Mouse (Mus musculus): ENCODE data around the gene Sntg2. TPM values are rescaled to one million over a fixed set of nuclear protein-coding genes. Genes with fewer than 3 reads are reported as not detected.

The Sntg2 gene
- total RNA-seq, 2 experiments from 2014 or later: 0.18 to 0.19 TPM

DNA sequence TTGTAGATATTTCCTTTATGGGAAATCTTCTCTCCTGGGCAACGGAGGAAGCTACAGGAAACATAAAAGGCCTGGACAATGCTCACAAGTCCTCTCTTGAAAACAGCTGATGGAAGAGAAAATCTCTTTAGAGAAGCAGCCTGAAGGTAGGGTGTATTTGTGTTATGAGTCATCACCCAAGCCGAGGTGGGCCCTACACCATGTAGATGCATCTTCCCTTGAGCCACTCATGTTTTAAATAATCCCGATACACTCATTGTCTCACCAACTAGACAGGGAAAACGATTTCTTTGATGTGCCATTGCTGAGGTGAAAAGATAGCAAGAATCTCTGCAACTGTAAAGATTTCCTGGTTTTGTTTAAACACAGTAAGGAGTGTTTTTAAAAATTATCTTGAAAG lies 89.4 kb downstream of the Sntg2 start:
- no peak for DNase-seq (ENCODE audit: low spot score)

GRCm38 (mm10) chr12:30272242-30272985 lies 100.8 kb downstream of the Sntg2 start:
- no peak for DNase-seq (ENCODE audit: low spot score)

DNA sequence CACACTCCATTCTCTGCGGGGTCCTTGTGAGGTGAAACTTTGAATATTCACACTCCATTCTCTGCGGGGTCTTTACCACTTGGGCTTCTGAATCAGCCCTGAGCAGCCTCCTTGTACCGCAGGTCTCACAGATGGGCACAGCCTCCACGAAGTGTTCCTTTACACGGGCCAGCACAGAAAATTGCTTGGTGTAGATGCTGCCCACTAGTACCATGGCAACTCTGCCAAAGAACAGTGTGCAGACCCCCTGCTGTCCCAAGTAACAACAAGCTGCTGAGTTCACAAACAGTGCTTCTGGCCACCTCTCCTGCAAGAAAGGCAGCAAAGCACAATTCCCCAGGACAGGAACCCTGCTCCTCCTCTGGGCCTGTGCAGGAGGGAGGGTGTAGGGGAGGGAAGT lies 109.0 kb downstream of the Sntg2 start:
- DNase-seq (ENCODE audit: low spot score): no peak

DNA sequence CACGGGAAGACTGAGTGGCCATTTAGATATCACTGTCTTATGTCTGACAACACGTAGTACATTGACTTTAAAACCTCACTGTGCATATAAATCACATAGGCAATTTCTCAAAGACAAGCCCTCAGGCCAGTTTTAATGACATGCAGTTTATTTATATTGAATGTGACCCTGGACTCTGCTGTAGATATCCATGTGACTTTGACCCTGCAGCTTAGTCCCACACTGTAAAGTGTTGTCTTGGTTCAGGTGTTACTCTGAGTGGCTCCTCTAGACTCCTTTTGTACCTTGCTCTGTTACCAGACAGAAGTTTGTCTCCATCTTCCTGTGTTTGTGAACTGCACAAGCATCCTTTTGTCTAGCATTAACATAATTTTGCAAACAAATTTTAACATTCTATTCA lies 112.0 kb downstream of the Sntg2 start:
- no peak for DNase-seq (ENCODE audit: low spot score)

GRCm38 (mm10) chr12:30258641-30259040 lies 114.5 kb downstream of the Sntg2 start:
- DNase-seq (ENCODE audit: low spot score): no peak

GRCm38 (mm10) chr12:30257664-30258063 lies 115.5 kb downstream of the Sntg2 start:
- DNase-seq (ENCODE audit: low spot score): no peak

DNA sequence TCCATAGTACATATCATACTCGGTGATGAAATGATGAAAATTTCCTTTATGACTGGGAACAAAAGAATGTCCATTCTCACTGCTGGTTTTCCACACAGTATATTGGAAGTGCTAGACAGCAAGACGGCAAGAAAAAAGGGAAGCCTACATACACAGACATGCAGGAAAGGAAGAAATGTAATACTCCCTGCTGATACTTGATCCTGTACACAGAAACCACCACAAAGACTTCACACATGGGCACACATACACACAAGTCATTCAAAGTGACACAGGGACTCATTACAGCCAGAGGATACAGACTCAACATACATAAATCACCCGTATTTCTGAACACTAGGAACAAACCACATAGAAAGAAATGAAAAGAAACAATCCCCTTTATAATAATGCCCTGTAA lies 117.0 kb downstream of the Sntg2 start:
- no peak for DNase-seq (ENCODE audit: low spot score)

DNA sequence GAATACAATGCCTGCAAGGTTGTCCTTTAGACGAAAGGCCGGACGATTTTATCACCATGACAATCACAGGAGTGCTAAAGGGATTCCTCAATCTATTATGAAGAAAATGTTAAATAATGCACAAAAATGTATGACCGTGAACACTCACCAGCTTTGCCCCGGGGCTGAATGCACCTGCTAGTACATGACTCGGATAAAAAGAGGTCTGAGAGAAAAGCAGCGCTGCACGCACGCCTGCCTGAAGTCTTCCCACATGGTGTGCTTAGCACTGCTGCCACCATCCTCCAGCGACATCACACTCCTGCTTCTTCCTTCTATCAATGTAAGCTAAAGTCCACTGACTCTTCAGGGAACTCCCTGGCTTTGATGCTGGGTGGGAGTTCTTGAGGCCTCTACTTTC lies 118.6 kb downstream of the Sntg2 start:
- no peak for DNase-seq (ENCODE audit: low spot score)

DNA sequence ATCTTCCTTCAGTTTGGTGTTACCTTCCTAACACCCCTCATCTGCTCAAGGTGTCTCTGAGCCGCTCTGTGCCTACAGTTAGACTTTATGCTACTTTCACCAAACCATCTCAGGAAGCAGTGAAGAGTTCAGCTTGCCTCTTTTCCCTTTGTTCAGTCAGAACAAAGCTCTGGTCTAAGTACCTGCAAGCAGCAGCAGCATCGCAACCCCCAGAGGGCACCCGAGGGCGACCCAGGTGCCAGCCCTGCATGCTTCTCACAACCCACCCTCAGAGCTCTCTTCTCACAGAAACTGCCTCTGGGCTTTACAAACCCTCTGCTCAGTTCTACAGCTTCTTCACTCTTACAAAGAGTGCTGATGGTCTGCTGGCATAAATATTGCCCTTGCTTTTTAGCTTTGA lies 120.8 kb downstream of the Sntg2 start:
- no peak for DNase-seq (ENCODE audit: low spot score)

GRCm38 (mm10) chr12:30251283-30251829 lies 121.8 kb downstream of the Sntg2 start:
- no peak for DNase-seq (ENCODE audit: low spot score)

- no peak for DNase-seq (ENCODE audit: low spot score)
Measured at GRCm38 (mm10) chr12:30249068-30249467, 124.1 kb downstream of the Sntg2 start.

DNA sequence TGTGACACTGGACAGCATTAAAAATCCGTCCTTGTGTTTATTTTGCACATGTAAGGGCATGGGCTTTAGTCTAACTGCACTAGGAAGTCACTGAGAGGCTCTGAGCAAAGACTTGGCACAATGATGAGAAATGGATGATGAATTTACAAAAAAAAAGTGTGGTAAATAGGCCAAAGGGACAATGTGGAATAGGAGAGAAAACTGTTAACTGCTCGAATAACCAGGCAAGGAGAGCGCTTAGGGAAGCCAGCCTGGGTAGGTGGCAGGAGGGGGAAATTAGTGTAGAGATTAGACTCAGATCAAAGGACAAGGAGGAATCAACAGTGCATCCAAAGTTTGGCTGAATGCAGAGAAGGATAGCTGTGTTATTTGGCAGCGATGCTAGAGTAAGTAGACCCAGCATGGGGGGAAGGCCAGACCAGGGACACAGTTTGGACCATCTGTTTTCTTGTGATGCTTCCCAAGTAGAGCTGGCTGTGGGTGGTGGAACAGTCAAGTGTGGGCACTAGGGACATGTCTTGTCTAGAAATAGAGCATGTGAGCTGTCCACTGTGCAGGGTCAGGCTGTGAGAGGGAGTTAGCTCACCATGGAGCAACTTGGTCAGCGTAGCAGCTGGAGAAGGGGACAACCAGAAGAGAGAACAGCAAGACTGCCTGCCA lies 126.8 kb downstream of the Sntg2 start:
- DNase-seq (ENCODE audit: low spot score): no peak

DNA sequence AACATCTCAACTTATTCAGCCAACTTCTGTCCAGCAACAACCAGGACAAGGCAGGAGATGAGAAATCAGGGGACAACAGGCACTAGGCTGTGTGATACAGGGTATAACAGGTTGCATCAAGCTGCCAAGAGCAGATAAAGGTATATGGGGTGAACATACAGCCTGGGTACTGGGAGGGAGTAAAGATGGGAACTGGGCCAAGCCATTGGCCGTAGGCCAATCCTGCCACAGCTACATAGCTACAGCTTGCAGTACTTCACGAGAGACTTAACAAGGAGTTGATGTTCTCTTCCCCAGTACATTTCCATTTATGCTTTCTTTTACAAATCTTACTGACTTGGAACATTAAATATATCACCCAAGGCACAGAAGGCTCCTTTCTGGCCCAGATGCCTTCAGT lies 129.0 kb downstream of the Sntg2 start:
- DNase-seq (ENCODE audit: low spot score): no peak

DNA sequence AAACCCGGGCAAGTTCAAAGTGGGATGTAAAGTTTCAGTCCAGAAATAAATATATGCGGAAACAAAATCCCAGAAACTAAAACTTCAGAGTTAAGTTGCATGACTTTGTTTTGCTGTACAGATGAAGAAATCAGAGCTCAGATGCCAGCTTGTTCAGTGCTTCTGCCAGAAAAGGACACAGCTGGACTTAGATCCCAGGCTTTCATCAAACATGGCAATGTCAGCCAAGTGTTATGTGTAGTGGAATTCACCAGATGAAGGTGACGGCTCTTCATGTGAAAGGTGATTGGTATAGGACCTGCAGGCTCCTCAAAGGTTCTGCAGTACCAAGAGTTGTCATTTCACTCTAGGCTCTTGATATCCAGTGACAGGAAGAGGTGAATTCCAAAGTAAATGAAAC lies 132.3 kb downstream of the Sntg2 start:
- no peak for DNase-seq (ENCODE audit: low spot score)

GRCm38 (mm10) chr12:30234940-30235339 lies 138.2 kb downstream of the Sntg2 start:
- no peak for DNase-seq (ENCODE audit: low spot score)

DNA sequence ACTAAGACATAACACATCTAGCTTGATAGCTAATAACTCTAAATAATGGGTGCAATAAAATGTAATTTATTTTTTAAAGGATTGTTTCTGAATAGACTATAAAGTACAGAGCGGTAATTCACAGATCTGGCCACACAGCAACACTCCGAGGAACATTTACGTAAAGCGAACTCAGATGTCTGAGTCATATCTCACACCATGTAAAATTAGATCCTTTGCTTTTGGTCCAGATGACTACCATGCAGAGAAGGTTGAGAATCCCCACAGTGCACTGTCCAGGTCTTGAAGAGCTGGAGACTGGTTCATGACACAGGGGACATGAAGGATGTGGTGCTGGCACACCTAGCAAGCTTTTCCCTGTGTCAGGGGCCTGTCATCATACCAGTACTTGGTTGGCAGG lies 145.2 kb downstream of the Sntg2 start:
- no peak for DNase-seq (ENCODE audit: low spot score)

DNA sequence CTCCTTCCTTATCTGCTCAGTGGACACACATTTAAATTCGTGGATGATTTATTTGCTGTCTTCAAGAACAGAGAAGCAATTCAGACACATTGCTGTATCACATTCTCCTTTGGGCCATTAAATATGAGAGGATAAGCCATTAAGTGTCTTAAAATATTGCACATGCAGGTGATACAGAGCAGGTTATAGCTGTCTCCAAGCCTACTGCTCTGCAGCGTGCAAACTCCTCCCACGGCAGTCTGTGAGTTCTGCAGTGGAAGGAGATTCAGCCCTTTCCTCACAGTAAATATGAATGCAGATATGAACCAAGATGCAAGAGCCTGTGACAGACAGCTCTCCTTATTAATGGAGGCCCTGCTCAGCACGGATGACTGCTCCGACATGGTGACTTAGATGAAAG lies 146.9 kb downstream of the Sntg2 start:
- no peak for DNase-seq (ENCODE audit: low spot score)

DNA sequence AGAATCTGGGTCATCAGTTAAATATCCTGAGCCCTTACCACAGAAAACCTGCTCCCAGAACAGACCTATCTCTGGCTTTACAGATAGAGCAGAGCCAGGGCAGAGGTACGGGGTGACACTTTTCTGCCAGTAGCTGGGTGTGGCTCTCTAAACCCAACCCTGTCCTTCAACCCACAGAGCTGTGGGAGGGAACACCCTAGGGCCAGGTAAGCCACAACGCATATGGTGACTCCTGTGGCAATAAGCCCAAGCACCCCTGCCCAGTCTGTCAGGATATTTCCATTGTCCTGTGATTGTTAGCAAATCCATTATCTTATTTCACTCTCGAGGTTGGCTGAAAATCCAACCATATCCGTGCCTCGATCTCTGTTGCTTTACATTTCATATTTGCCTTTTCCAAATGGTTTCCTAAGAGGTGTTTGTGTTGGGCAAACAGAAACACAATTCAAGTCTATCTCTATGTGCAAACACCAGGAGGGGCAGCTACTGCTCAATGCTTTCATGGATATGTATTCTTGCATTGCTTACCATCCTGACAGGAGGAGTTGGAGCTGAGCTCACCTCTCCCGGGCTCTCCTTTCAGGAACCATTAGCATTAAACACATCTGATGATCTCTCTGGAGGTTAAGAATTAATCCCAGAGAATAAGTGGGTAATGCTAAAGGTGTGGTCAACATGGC lies 156.3 kb downstream of the Sntg2 start:
- DNase-seq (ENCODE audit: low spot score): no peak

- DNase-seq (ENCODE audit: low spot score): no peak
Measured at GRCm38 (mm10) chr12:30214761-30215160, 158.4 kb downstream of the Sntg2 start.

DNA sequence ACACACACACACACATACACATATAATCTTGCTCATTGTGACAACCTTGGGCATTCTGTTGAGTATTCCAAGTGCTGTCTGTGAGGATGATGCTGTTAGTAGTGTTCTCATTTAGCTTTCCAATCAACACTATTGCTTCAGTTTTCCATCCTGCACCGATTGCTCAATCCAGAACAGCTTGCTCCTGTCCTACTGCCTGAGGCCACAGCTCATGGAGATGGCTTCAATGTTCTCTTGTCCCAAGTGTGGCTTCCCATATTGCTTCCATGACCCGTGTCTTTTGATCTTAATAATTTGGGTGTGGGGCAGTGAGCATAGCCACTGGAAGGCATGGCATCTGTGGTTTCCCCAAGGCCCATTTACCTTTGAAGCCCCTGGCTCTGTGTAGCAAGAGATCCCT lies 162.8 kb downstream of the Sntg2 start:
- no peak for DNase-seq (ENCODE audit: low spot score)

DNA sequence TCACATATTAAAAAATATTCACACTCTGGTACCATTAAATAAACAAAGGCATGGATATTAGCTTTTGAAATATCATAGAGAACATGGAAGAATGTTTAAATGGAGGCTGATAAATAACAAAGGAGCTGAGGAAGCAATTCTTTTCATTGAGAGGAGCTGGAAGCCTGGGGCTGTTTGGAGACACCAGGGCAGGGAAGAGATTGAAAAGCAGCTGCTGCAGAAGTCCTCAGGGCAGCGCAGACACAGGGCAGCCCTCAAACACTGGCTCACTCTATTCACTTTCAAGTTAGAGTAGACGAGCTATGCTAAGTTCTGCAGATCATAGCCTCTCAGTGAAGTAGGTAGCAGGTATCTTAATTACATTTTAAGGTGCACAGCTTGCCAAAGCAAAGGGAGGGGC lies 164.6 kb downstream of the Sntg2 start:
- DNase-seq (ENCODE audit: low spot score): no peak

DNA sequence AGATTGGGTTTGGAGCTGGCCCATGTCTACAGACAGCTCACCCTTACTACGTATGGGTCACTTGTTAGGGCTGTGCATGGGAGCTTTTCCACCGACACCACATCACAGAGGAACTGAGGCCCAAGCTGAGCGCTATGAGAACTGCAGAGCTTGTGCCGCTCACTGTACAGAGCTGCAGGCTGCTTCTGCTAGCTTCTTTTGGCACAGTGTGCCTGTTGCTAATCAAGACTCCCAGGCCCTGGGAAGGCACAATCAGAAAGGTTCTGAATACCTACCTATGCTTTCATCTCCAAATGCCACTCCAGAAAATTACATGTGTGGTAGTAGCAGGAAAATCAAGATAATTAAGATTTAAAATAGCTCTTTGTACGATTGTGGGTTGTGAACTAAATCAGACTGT lies 165.1 kb downstream of the Sntg2 start:
- no peak for DNase-seq (ENCODE audit: low spot score)

DNA sequence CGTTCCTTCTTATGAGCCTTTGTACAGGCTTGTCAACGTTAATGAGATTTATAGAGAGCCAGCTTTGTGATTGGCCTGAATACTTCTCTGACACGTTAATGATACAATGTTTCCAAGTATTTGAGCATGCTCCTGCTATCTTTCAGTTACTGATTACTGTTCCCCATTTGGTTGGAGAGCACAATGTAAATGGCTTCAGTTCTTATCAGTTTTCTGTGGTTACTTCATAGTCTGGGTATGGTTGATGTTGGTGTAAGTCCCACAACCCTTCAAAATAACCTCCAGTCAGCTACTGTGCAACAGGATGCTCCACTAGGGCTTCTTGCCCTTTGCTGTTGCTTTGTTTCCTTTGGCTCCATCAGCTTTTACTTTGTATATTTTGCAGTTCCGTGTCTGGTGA lies 168.7 kb downstream of the Sntg2 start:
- no peak for DNase-seq (ENCODE audit: low spot score)
